Mouse (Mus musculus) heart, embryonic 16.5 days (tissue): ENCODE measurements around the gene Gxylt1. TPM values are rescaled to one million over a fixed set of nuclear protein-coding genes. Genes with fewer than 3 reads are reported as not detected.

Experiments used
- ATAC-seq: fragments of 200-750 bp; cut with Nextera tagmentation; replicated peaks from 2 replicates; pipeline ENCODE4 v1.8.0; 2017; ENCODE audit warnings: moderate number of reproducible peaks; ENCODE audit not compliant: insufficient read depth, low FRiP score; ENCODE audit errors: extremely low read depth
- H3K27ac ChIP-seq: fragments of 300-500 bp; sonication (generic); 2 replicates; pipeline ENCODE4 v1.5.1; 2014; ENCODE audit warnings: mild to moderate bottlenecking, low read length, control low read depth, moderate library complexity
- H3K27me3 ChIP-seq: fragments of 300-500 bp; sonication (generic); 2 replicates; pipeline ENCODE4 v1.6.1; 2014; ENCODE audit warnings: low read length, mixed read lengths; ENCODE audit not compliant: control insufficient read depth, insufficient read depth
- H3K36me3 ChIP-seq: fragments of 300-500 bp; sonication (generic); 2 replicates; pipeline ENCODE4 v1.6.1; 2014; ENCODE audit not compliant: control insufficient read depth, insufficient read depth
- H3K4me1 ChIP-seq: fragments of 300-500 bp; sonication (generic); 2 replicates; pipeline ENCODE4 v1.6.1; 2014; ENCODE audit warnings: low read length, mixed read lengths; ENCODE audit not compliant: control insufficient read depth, insufficient read depth
- H3K4me2 ChIP-seq: fragments of 300-500 bp; sonication (generic); 2 replicates; pipeline ENCODE4 v1.6.1; 2014; ENCODE audit warnings: low read depth, mild to moderate bottlenecking, control low read depth, low read length
- H3K4me3 ChIP-seq: fragments of 300-500 bp; sonication (generic); 2 replicates; pipeline ENCODE4 v1.5.1; 2014; ENCODE audit warnings: mild to moderate bottlenecking, control low read depth, low read length
- H3K9ac ChIP-seq: fragments of 300-500 bp; sonication (generic); 2 replicates; pipeline ENCODE4 v1.6.1; 2014; ENCODE audit warnings: low read length, control low read depth
- H3K9me3 ChIP-seq: fragments of 300-500 bp; sonication (generic); replicated peaks from 2 replicates; pipeline ENCODE4 v1.6.1; 2016; ENCODE audit warnings: low read length; ENCODE audit not compliant: control insufficient read depth
- WGBS: fragments of 180-500 bp; shearing (Covaris S2); extraction: QIAGEN DNeasy Blood & Tissue Kit; methylation state at CpG from one replicate; pipeline ENCODE4 v1.1.7; 2014; 5-methylcytosine and 5-hydroxymethylcytosine counted together
- polyA plus RNA-seq: library from polyadenylated mRNA; unstranded; fragments of >200 nt; fragmentation: Nextera tagmentation; extraction: Ambion mirVana; gene quantifications from 2 replicates; pipeline ENCODE4 v1.2.1, GENCODE M21; 2015

Gxylt1 gene
- polyA plus RNA-seq, 1 experiment from 2014 or later, result 6.5 TPM

GRCm38 (mm10) chr15:93266361-93266760 lies 8.6 kb downstream of the Gxylt1 start:
- Histone ChIP-seq H3K4me1 (peaks cover 10% of the 10 kb centered on the region), H3K9ac (no peak overlapping the region), H3K27me3 (no peaks in the 10 kb centered on the region), H3K4me2 (no peak overlapping the region), H3K36me3 (peaks cover 2% of the 10 kb centered on the region; the same call in 1 of the 2 replicates), H3K4me3 (no peak overlapping the region), H3K9me3 (no peaks in the 10 kb centered on the region), H3K27ac (no peak overlapping the region)
- ATAC-seq, result no peak
- 74% methylated on average over 16 of the region's 16 CpGs for WGBS

GRCm38 (mm10) chr15:93265728-93266127 lies 9.3 kb downstream of the Gxylt1 start:
- 39% methylated on average over 2 of the region's 2 CpGs for WGBS
- peaks cover 10% of the 10 kb centered on the region for H3K4me1 ChIP-seq
- H3K9me3 ChIP-seq, result no peaks in the 10 kb centered on the region
- H3K27me3 ChIP-seq, result no peaks in the 10 kb centered on the region
- ATAC-seq, result no peak
- no peak overlapping the region for H3K9ac ChIP-seq
- H3K4me2 ChIP-seq, result no peak overlapping the region
- no peak overlapping the region for H3K27ac ChIP-seq
- H3K4me3 ChIP-seq, result no peak overlapping the region
- H3K36me3 ChIP-seq, result peaks cover 7% of the 10 kb centered on the region

DNA sequence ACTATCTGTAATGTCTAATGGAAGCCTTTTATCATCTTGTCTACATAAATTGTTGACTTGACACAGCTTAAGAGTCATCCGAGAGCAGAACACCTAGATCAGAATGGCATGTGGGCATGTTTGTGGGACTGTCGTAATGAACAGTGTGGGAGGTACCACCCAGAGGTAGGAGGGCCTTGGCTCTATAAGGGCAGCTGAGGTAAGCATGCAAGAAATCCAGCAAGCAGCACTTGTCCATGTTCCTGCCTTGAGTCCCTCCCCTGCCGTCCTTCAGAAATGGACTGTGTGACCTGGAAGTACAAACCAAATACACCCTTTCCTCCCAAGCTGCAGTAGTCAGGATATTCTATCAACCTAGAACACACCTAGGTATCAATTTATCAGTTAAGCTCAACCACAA lies 9.7 kb downstream of the Gxylt1 start:
- no peaks in the 10 kb centered on the region for H3K9me3 ChIP-seq
- no peak for ATAC-seq
- H3K4me2 ChIP-seq, result no peak overlapping the region
- no peak overlapping the region for H3K27ac ChIP-seq
- 69% methylated on average over 3 of the region's 3 CpGs for WGBS
- no peaks in the 10 kb centered on the region for H3K27me3 ChIP-seq
- peaks cover 10% of the 10 kb centered on the region for H3K4me1 ChIP-seq
- H3K9ac ChIP-seq, result no peak overlapping the region
- H3K4me3 ChIP-seq, result no peak overlapping the region
- H3K36me3 ChIP-seq, result peaks cover 7% of the 10 kb centered on the region

DNA sequence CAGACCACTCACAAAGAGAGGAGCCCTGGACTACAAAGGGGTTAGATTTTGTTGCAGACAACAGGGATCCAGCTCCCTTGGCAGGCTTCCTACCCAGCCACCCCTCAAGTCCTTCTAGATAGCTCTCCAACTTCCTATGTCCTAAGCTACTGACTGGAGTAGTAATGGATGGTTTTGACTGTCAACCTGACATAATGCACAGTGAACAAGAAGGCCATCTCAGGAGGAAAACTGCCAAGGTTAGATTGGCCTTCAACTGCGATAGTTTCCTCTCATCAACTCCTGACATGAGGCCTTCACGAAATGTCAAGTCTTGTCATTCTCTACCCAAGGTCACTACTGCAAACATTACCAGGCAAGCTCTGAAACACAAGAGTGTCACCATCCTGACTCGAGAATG lies 10.8 kb downstream of the Gxylt1 start:
- no peak overlapping the region for H3K27ac ChIP-seq
- H3K9ac ChIP-seq, result no peak overlapping the region
- H3K9me3 ChIP-seq, result no peaks in the 10 kb centered on the region
- H3K4me2 ChIP-seq, result no peak overlapping the region
- no peak for ATAC-seq
- H3K27me3 ChIP-seq, result no peaks in the 10 kb centered on the region
- H3K4me1 ChIP-seq, result peaks cover 10% of the 10 kb centered on the region
- H3K4me3 ChIP-seq, result no peak overlapping the region
- H3K36me3 ChIP-seq, result peaks cover 7% of the 10 kb centered on the region
- WGBS, result 78% methylated on average over 3 of the region's 3 CpGs

DNA sequence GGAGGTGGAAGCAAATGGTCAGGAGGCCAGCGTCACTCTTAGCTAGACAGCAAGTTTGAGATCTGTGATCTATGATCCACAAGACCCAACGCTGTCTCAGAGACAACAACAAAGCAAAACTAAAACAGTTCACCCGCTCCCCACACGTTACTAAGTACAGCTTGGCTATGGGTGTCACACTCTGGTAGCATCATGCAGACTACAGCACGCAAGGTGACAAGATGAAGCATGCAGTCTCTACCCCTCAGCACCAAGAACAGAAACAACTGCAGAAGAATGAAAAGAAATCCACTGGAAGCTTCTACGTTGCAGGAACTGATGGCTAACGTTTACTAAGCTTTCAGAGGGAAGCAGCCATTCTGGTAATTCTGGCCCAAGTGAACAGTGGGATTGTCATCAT lies 11.4 kb downstream of the Gxylt1 start:
- no peaks in the 10 kb centered on the region for H3K9me3 ChIP-seq
- no peak overlapping the region for H3K9ac ChIP-seq
- ATAC-seq, result no peak
- no peak overlapping the region for H3K27ac ChIP-seq
- 81% methylated on average over 7 of the region's 7 CpGs for WGBS
- no peak overlapping the region for H3K4me3 ChIP-seq
- H3K27me3 ChIP-seq, result no peaks in the 10 kb centered on the region
- H3K36me3 ChIP-seq, result peaks cover 9% of the 10 kb centered on the region
- no peak overlapping the region for H3K4me2 ChIP-seq
- peaks cover 10% of the 10 kb centered on the region for H3K4me1 ChIP-seq

DNA sequence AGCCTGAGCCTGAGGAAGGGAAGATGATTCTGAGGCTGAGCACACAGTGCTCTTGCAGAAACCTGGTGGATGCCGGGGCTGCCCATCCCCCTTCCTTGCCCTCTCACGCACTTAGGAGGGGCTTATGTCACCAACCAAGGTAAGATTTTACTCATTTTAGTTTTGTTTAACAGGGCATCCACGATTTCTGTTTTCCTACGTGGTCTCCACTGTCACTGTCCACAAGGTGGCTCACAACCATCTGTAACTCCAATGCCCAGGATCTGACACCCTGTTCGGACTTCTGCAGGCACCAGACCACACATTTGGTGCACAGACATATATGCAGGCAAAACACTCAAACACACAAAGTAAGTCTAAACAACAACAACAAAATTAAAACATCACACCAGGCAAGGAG lies 12.2 kb downstream of the Gxylt1 start:
- ATAC-seq, result no peak
- WGBS, result 55% methylated on average over 5 of the region's 5 CpGs
- no peak overlapping the region for H3K27ac ChIP-seq
- peaks cover 10% of the 10 kb centered on the region for H3K4me1 ChIP-seq
- peaks cover 10% of the 10 kb centered on the region for H3K36me3 ChIP-seq
- no peaks in the 10 kb centered on the region for H3K27me3 ChIP-seq
- no peak overlapping the region for H3K9ac ChIP-seq
- no peak overlapping the region for H3K4me3 ChIP-seq
- H3K9me3 ChIP-seq, result no peaks in the 10 kb centered on the region
- H3K4me2 ChIP-seq, result no peak overlapping the region

GRCm38 (mm10) chr15:93262274-93262673 lies 12.7 kb downstream of the Gxylt1 start:
- WGBS, result 82% methylated on average over 5 of the region's 5 CpGs
- no peak for ATAC-seq

DNA sequence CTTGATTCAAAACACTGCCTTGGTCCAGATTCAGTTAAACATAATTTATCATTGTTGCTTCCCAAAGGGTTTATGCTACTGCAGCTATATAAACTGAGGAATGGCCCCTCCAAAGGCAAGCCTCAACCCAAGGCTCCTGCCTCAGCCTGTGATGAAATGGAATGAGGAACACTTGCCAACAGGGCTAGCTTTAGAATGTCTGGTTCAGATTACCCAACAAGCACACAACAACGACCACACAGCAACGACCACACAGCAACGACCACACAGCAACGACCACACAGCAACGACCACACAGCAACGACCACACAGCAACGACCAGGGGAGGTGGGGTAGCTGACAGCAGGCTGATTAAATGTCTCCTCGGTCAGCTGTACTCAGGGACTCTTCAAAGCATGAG lies 15.0 kb downstream of the Gxylt1 start:
- Histone ChIP-seq H3K27ac (no peak overlapping the region), H3K4me3 (no peak overlapping the region), H3K9ac (no peak overlapping the region), H3K4me1 (peaks cover 5% of the 10 kb centered on the region), H3K4me2 (no peak overlapping the region), H3K36me3 (peaks cover 10% of the 10 kb centered on the region), H3K27me3 (no peaks in the 10 kb centered on the region), H3K9me3 (no peaks in the 10 kb centered on the region)
- no peak for ATAC-seq
- WGBS, result 77% methylated on average over 8 of the region's 8 CpGs

More at GRCm38 (mm10) chr15:93262274-93262673, 12.7 kb downstream of the Gxylt1 start:
- Histone ChIP-seq H3K36me3 (peaks cover 10% of the 10 kb centered on the region), H3K4me2 (no peak overlapping the region), H3K4me1 (peaks cover 10% of the 10 kb centered on the region), H3K9me3 (no peaks in the 10 kb centered on the region), H3K4me3 (no peak overlapping the region), H3K9ac (no peak overlapping the region), H3K27me3 (no peaks in the 10 kb centered on the region), H3K27ac (no peak overlapping the region)

GRCm38 (mm10) chr15:93255295-93255694 lies 19.7 kb downstream of the Gxylt1 start:
- WGBS, result 57% methylated on average over 10 of the region's 10 CpGs
- Histone ChIP-seq H3K36me3 (peaks cover 12% of the 10 kb centered on the region), H3K9ac (no peak overlapping the region), H3K9me3 (no peaks in the 10 kb centered on the region), H3K27ac (no peak overlapping the region), H3K4me2 (no peak overlapping the region), H3K4me3 (no peak overlapping the region), H3K27me3 (no peaks in the 10 kb centered on the region), H3K4me1 (no peaks in the 10 kb centered on the region)
- ATAC-seq, result no peak

- Histone ChIP-seq H3K4me2 (no peak overlapping the region), H3K9ac (no peak overlapping the region), H3K36me3 (peaks cover 13% of the 10 kb centered on the region), H3K27ac (no peak overlapping the region), H3K9me3 (no peaks in the 10 kb centered on the region), H3K27me3 (no peaks in the 10 kb centered on the region), H3K4me3 (no peak overlapping the region), H3K4me1 (no peaks in the 10 kb centered on the region)
- ATAC-seq, result no peak
- 60% methylated on average over 8 of the region's 8 CpGs for whole genome bisulfite sequencing
These were observed 21.8 kb downstream of the Gxylt1 start for GRCm38 (mm10) chr15:93253172-93253571.
